Mouse (Mus musculus): ENCODE measurements around the gene D230025D16Rik. TPM values are rescaled to one million over a fixed set of nuclear protein-coding genes. Genes with fewer than 3 reads are reported as not detected.
"Not testable (repeated sequence)": the region's sequence is repeated elsewhere in the genome, so short reads cannot be mapped to it uniquely, and the experiment has no call there.

Gene D230025D16Rik
- polyA plus RNA-seq, 1 experiment from 2014 or later = 30.3 TPM

DNA sequence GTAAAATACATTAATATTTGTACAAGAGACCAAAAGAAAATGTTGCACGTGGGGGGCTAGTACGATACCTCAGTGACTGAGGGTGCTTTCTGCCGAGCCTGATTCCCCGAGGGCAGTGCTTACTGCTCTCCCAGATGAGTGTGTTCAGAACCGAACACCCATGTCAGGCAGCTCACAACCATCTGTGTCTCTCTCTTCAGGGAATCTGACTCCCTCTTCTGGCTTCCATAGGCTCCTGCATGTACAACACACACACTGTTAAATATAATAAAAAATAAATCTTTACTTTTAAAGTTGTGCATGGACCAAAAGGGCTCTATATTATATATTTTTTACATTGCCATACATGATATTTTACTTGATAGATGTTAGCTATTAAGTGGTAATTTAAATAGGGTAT lies 10.8 kb upstream of the D230025D16Rik start:
- no peaks in the 10 kb centered on the region for H3K36me3 ChIP-seq
- no peak overlapping the region for H3K4me3 ChIP-seq (replicated peaks)
- 91% methylated on average over 5 of the region's 5 CpGs for WGBS
- no peaks in the 10 kb centered on the region for H3K27me3 ChIP-seq (replicated peaks)
- H3K4me1 ChIP-seq = no peaks in the 10 kb centered on the region
- no peak for ATAC-seq (ENCODE audit: low FRiP score)
- H3K9me3 ChIP-seq (replicated peaks) = no peaks in the 10 kb centered on the region
- H3K9ac ChIP-seq (replicated peaks) = no peak overlapping the region
- H3K27ac ChIP-seq (replicated peaks) = no peak overlapping the region
- H3K4me2 ChIP-seq = no peak overlapping the region

DNA sequence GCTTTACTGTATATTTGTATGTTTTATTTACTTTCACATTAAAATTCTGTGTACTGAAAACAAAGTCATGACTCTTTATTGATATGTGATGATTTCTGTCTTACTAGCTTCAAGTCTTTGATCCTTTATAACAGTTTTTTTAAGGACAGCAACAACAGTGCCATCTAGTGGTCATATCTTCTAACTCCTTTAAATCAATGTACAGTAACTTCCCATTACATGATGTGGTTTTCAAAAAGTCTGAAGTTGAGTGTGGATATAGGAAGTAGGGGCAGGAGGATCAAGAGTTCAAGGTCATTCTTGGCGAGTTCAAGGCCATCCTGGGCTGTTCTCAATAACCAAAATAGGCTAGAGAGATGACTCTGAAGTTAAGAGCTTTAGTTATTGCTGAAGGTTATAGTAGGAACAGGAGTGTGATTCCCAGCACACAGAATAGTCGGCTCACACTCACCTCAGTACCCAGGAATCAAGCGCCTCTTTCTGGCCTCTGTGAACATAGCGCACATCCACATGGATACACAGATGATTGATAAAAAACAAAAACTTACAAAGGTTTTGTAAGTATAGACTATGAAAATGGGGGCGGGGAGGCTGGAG lies 6.9 kb upstream of the D230025D16Rik start:
- Histone ChIP-seq H3K4me1 (no peaks in the 10 kb centered on the region), H3K27me3 (replicated peaks) (no peaks in the 10 kb centered on the region), H3K9me3 (replicated peaks) (no peaks in the 10 kb centered on the region), H3K27ac (replicated peaks) (no peak overlapping the region), H3K4me2 (no peak overlapping the region), H3K9ac (replicated peaks) (no peak overlapping the region), H3K4me3 (replicated peaks) (no peak overlapping the region), H3K36me3 (no peaks in the 10 kb centered on the region)
- 82% methylated on average over 5 of the region's 5 CpGs for WGBS
- peak; percentile 35; the same call in 1 of the 2 replicates for ATAC-seq (ENCODE audit: low FRiP score)

DNA sequence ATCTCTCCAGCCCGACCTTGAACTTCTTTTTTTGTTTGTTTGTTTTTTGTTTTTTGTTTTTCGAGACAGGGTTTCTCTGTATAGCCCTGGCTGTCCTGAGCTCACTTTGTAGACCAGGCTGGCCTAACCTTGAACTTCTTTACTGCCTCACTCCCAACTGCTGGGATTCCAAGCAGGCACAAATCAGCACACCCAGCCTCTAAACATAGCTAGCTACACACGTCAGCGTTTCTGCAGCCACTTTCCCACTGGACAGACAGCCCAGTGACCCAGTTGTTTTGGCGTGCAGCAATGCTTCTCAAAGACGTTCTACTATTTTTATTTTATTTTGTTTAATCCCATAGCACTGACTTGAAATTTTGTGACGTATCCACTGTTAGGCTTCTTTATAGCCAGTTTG lies 1.1 kb upstream of the D230025D16Rik start:
- H3K9me3 ChIP-seq (replicated peaks) = no peaks in the 10 kb centered on the region
- WGBS = 68% methylated on average over 7 of the region's 7 CpGs
- ATAC-seq (ENCODE audit: low FRiP score) = no peak
- no peaks in the 10 kb centered on the region for H3K36me3 ChIP-seq
- no peak overlapping the region for H3K4me3 ChIP-seq (replicated peaks)
- peak overlapping the region; percentile 89 for H3K4me2 ChIP-seq
- H3K9ac ChIP-seq (replicated peaks) = no peak overlapping the region
- peaks cover 25% of the 10 kb centered on the region for H3K4me1 ChIP-seq
- H3K27ac ChIP-seq (replicated peaks) = peak overlapping the region; percentile 89
- H3K27me3 ChIP-seq (replicated peaks) = no peaks in the 10 kb centered on the region

DNA sequence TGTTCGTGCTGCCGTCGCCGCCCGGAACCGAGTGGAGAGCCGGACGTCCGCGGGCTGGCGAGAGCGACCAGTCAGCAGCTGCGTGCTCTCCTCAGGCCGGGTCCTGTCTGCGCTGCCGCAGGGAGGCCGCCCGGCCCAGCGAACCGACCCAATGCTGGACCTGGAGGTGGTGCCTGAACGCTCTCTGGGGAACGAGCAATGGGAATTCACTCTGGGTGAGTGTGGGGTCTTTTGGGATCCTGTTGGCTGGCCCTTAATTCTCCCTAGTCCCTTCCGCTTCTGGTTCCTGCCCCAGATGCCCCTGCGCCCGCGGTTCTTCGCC lies 288 bp downstream of the D230025D16Rik start:
- 0% methylated on average over 27 of the region's 27 CpGs for WGBS
- Histone ChIP-seq H3K4me3 (replicated peaks) (peak overlapping the region; percentile 98), H3K36me3 (no peaks in the 10 kb centered on the region), H3K27ac (replicated peaks) (peak overlapping the region; percentile 89), H3K4me1 (peaks cover 25% of the 10 kb centered on the region), H3K4me2 (peak overlapping the region; percentile 89), H3K27me3 (replicated peaks) (no peaks in the 10 kb centered on the region), H3K9me3 (replicated peaks) (no peaks in the 10 kb centered on the region), H3K9ac (replicated peaks) (peak overlapping the region; percentile 95)
- ATAC-seq (ENCODE audit: low FRiP score) = no peak; the same call in 1 of the 2 replicates

DNA sequence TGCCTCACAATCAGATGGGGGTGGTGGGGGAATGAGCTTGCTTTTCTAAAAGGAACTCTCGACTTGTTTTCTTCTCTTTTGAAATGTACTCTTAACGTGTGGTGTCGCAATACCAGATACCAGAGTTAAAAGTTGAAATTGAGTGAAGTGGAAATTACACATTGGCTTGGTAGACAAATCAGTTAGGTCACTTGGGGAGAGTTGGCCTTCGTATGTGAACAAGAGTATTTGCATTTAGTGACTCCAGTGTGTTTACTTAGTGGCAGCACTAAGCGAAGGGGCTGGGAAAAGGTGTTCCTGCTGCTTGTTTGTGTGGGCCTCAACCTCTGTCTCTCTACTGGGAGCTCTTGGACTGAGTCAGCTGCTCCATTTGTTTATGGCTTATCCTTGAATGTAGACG lies 972 bp downstream of the D230025D16Rik start:
- H3K36me3 ChIP-seq = no peaks in the 10 kb centered on the region
- 21% methylated on average over 6 of the region's 6 CpGs for WGBS
- H3K9me3 ChIP-seq (replicated peaks) = no peaks in the 10 kb centered on the region
- H3K27ac ChIP-seq (replicated peaks) = no peak overlapping the region
- peak overlapping the region; percentile 89 for H3K4me2 ChIP-seq
- H3K9ac ChIP-seq (replicated peaks) = peak overlapping the region; percentile 95
- ATAC-seq (ENCODE audit: low FRiP score) = no peak
- no peaks in the 10 kb centered on the region for H3K27me3 ChIP-seq (replicated peaks)
- peak overlapping the region; percentile 98 for H3K4me3 ChIP-seq (replicated peaks)
- peaks cover 25% of the 10 kb centered on the region for H3K4me1 ChIP-seq

DNA sequence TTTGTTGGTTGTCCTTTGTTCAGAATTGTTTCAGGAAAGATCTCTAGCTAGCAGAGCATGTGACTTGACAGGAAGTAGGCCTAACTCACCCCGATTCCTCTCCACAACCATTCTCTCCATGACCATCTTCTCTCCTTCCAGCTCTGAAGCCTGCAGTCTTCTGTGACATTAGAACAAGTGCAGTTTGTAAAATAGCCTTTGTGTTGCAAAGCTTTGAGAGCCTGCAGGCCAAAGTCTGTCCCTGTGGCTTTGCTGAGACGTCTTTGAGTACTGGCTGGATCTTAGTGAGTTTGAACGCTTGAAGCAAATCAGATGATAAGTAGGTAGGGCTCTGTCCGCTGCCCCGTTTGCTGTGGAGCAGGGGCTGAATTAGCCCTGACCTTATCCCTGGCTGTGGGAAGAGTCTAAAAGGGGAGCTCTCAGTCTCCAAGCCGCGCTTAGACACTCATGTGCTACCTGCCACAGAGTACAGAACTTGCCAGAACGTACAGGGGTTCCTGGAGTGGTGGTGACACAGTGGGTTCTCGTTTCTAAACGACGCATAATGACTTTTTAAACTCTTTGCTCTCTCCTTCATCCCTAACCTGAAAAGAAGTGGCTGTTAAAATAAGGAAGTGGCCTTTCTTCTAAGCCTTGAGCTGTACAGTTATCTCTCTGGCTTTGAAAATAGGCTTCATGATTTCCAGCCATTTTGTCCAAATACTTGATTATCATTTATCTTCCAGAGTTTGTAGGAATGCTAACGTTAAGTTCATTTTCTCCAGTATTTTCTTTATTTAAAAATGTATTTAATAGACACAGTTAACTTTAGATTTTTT lies 6.8 kb downstream of the D230025D16Rik start:
- Histone ChIP-seq H3K4me1 (peaks cover 5% of the 10 kb centered on the region; the same call in 1 of the 2 replicates), H3K27me3 (replicated peaks) (no peaks in the 10 kb centered on the region), H3K4me2 (no peak overlapping the region), H3K36me3 (peaks cover 15% of the 10 kb centered on the region), H3K9me3 (replicated peaks) (no peaks in the 10 kb centered on the region), H3K9ac (replicated peaks) (no peak overlapping the region), H3K27ac (replicated peaks) (no peak overlapping the region), H3K4me3 (replicated peaks) (no peak overlapping the region)
- no peak for ATAC-seq (ENCODE audit: low FRiP score)
- WGBS = 84% methylated on average over 12 of the region's 12 CpGs

DNA sequence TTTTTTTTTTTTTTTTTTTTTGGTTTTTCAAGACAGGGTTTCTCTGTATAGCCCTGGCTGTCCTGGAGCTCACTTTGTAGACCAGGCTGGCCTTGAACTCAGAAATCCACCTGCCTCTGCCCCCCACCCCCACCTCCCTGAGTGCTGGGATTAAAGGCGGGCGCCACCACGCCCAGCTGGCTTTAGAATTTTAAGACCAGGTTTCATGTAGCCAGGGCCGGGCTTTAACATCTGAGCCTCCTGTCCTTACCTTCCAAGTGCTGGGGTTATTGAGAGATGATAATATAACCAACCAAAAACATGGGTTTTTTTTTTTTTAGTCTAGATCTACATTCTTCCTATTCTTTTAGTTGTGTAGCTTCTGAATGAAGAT lies 7.4 kb downstream of the D230025D16Rik start:
- WGBS = 96% methylated on average over 4 of the region's 4 CpGs
- peaks cover 15% of the 10 kb centered on the region for H3K36me3 ChIP-seq
- H3K4me1 ChIP-seq; H3K27me3 ChIP-seq (replicated peaks); H3K4me3 ChIP-seq (replicated peaks); H3K9me3 ChIP-seq (replicated peaks); ATAC-seq (ENCODE audit: low FRiP score); H3K9ac ChIP-seq (replicated peaks); H3K4me2 ChIP-seq; H3K27ac ChIP-seq (replicated peaks): not testable (repeated sequence)

DNA sequence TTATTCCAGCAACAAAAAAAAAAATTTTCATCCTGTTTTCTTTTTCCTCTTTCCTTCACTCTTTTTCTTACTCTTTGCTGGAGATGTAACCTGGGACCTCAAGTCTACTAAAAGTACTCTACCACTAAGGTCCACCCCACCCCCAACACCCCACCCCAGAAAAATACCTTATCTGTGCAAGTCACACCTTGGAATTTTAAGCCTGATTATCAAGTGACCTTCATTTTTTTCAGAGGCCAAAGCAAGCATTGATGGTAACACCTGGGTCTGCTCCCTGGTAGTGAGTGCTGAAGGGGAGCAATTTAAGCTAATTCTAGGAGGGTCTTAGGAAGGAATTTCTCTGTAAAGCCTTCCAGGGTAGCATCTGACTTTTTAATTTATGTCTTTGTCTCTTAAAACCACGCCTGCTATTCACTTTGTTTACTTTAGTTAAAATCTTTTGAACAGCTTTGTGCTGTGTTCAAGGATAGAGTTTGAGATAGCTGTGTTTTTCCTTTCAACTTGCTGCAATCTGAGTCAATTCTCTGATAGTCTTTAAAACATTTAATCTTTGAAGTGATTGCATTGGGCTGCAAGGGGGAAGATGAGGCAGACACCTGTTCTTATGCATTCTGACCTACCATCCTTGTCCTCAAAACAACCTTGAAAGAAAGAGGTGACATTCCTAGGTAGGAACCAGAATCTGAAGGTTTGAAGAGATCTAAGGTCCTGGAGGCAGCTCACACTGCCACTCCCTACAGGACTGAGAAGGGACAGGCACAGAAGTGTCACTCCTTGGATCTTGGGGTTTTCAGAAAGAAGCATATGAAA lies 8.4 kb downstream of the D230025D16Rik start:
- 69% methylated on average over 1 of the region's 1 CpGs for WGBS
- Histone ChIP-seq H3K4me1 (no peaks in the 10 kb centered on the region), H3K9ac (replicated peaks) (no peak overlapping the region), H3K4me3 (replicated peaks) (no peak overlapping the region), H3K36me3 (peaks cover 19% of the 10 kb centered on the region), H3K27me3 (replicated peaks) (no peaks in the 10 kb centered on the region), H3K9me3 (replicated peaks) (no peaks in the 10 kb centered on the region), H3K4me2 (no peak overlapping the region), H3K27ac (replicated peaks) (no peak overlapping the region)
- no peak for ATAC-seq (ENCODE audit: low FRiP score)

DNA sequence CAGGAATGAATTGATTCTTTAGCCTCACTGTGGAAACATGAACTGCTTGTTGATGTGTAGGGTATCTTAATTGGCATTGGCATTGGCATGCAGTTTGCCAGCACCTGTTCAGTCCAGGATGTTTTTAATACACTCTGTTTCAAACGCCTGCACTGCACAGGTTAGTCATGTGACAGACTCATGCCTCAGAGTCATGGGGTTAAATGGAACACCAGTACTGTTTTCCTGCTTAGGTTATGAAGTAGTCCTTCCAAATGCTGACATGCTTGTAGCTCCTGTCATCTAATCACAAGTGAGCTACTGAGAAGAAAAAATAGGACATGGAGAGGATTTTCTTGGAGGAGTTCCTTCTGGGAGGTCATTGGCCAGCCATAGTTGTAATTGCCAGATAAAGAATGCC lies 10.3 kb downstream of the D230025D16Rik start:
- H3K4me3 ChIP-seq (replicated peaks) = no peak overlapping the region
- no peaks in the 10 kb centered on the region for H3K9me3 ChIP-seq (replicated peaks)
- H3K36me3 ChIP-seq = peaks cover 36% of the 10 kb centered on the region
- no peaks in the 10 kb centered on the region for H3K4me1 ChIP-seq
- H3K9ac ChIP-seq (replicated peaks) = no peak overlapping the region
- H3K4me2 ChIP-seq = no peak overlapping the region
- 89% methylated on average over 1 of the region's 1 CpGs for WGBS
- no peak overlapping the region for H3K27ac ChIP-seq (replicated peaks)
- no peaks in the 10 kb centered on the region for H3K27me3 ChIP-seq (replicated peaks)
- ATAC-seq (ENCODE audit: low FRiP score) = no peak

DNA sequence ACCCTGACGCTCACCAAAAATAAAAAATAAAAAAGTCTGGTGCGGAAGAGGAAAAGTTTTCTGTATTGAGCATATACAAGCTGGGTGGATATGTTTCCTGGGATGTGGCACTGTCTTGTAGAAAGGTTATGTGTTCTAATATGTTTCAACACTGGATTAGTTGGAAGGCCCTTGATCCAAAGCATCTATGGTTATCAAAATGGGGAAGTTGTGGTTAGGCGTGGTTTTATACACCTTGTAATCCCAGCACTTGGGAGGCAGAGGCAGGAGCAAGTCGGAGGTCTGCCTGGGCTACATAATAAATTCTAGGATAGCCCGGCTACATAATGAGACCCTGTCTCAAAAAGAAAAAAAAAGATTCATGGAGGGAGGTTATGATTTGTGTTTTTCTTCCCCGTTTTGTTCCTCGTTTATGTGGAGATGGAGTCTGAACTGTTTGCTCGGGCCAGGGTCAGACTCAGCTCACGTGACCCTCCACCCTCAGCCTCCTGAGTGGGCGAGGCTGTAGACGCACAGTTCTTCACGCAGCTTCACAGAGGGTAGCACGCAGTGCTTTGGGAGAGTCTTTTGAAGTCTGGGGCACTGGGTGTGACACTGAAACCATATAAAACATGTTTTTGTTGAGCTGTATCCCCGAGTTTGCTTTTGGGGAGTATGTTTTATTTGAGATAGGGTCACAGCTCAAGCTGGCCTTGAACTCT lies 12.6 kb downstream of the D230025D16Rik start:
- Histone ChIP-seq H3K9me3 (replicated peaks) (no peaks in the 10 kb centered on the region), H3K9ac (replicated peaks) (no peak overlapping the region), H3K36me3 (peaks cover 55% of the 10 kb centered on the region), H3K27ac (replicated peaks) (no peak overlapping the region), H3K4me3 (replicated peaks) (no peak overlapping the region), H3K4me2 (no peak overlapping the region), H3K4me1 (no peaks in the 10 kb centered on the region), H3K27me3 (replicated peaks) (no peaks in the 10 kb centered on the region)
- 93% methylated on average over 14 of the region's 14 CpGs for WGBS
- no peak for ATAC-seq (ENCODE audit: low FRiP score)

DNA sequence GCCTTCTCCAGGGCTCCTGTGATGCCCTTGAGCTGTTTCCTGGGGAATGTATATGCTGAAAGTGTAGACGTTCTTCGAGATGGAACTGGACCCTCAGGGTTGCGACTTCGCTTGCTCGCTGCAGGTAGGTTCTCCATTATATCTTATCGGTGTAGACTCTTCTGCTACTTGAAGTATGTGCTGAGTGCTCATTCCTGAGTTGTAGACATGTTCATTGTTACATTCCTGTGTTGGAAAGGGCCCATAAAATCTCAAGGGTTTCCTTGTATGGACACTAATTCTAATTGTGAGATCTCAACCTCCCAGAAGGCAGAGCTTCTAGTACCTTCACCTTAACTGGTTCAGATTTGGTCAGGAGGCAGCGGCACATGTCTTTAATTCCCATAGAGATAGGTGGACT lies 16.1 kb downstream of the D230025D16Rik start:
- H3K27ac ChIP-seq (replicated peaks) = no peak overlapping the region
- H3K27me3 ChIP-seq (replicated peaks) = no peaks in the 10 kb centered on the region
- H3K36me3 ChIP-seq = peaks cover 50% of the 10 kb centered on the region
- no peak overlapping the region for H3K4me2 ChIP-seq
- no peaks in the 10 kb centered on the region for H3K4me1 ChIP-seq
- 96% methylated on average over 7 of the region's 7 CpGs for WGBS
- H3K9ac ChIP-seq (replicated peaks) = no peak overlapping the region
- H3K9me3 ChIP-seq (replicated peaks) = no peaks in the 10 kb centered on the region
- no peak for ATAC-seq (ENCODE audit: low FRiP score)
- no peak overlapping the region for H3K4me3 ChIP-seq (replicated peaks)

Data from neural tube, embryonic 15.5 days (tissue).